In genomic region chr2:179571175-179571769, GRCm38 (mm10) we compare ENCODE assay signal across 11 mouse cellular contexts.
A peak's percentile ranks its signal among the peaks of the same experiment; 100 is the strongest.
DNase-seq lines count a peak whose midpoint lies in the region; ATAC-seq and TF ChIP-seq lines count a peak whose summit lies in the region.
"Had no signal": no experiment of that assay in that cellular context is flagged by ENCODE, and none has a peak within 500 bp of the region (broad histone marks: within the 10 kb centered on the region; RNA-seq: fewer than 3 reads in every experiment).

No protein-coding gene starts in this region.

- ATAC-seq in hindbrain, embryonic 12.5 days (ENCODE audit: low FRiP score): peak; percentile 72
- ATAC-seq in midbrain, postnatal 0 days (ENCODE audit: low FRiP score): no peak
- ATAC-seq in activated CD4-positive, CD25-positive, alpha-beta regulatory T cell, adult 4 months: no peak

- 63% methylated on average over 6 of the region's 6 CpGs for WGBS in cerebellum, adult 2 months
- WGBS in hindbrain, embryonic 12.5 days: 17% methylated on average over 6 of the region's 6 CpGs
- 26% methylated on average over 6 of the region's 6 CpGs for WGBS in midbrain, postnatal 0 days

- H3K4me2 ChIP-seq in hindbrain, embryonic 12.5 days (replicated peaks): no peak overlapping the region
- no peak overlapping the region for H3K4me2 ChIP-seq in midbrain, postnatal 0 days (ENCODE audit: low read depth, low read length, poor library complexity, severe bottlenecking)
- H3K4me2 ChIP-seq: kidney, embryonic 15.5 days had no signal

- no peak overlapping the region for H3K27ac ChIP-seq in cerebellum, adult 2 months (ENCODE audit: insufficient read depth, low read length)
- H3K27ac ChIP-seq in hindbrain, embryonic 12.5 days: no peak overlapping the region
- no peak overlapping the region for H3K27ac ChIP-seq in midbrain, postnatal 0 days (ENCODE audit: low read depth, low read length)
- H3K27ac ChIP-seq: kidney, embryonic 15.5 days had no signal

- H3K4me1 ChIP-seq in cerebellum, adult 2 months (ENCODE audit: control insufficient read depth, insufficient read depth, low read length): no peaks in the 10 kb centered on the region; the same call in 1 of the 2 replicates
- peaks cover 46% of the 10 kb centered on the region for H3K4me1 ChIP-seq in hindbrain, embryonic 12.5 days
- H3K4me1 ChIP-seq in midbrain, postnatal 0 days (ENCODE audit: insufficient read depth, low read length): 0 out of 2 replicates have a peak, but pooled peaks cover 3% of the 10 kb centered on the region

- no peaks in the 10 kb centered on the region for H3K36me3 ChIP-seq in hindbrain, embryonic 12.5 days
- H3K36me3 ChIP-seq in midbrain, postnatal 0 days (ENCODE audit: insufficient read depth, low read length): no peaks in the 10 kb centered on the region
- H3K36me3 ChIP-seq: kidney, embryonic 15.5 days had no signal

- DNase-seq in cerebellum, adult 2 months: no peak
- DNase-seq in cerebellum, adult 18-20 months: no peak
- peak; percentile 25 for DNase-seq in brain, adult 2 months (ENCODE audit: low read depth, low spot score)
- peak; percentile 49 for DNase-seq in midbrain, postnatal 0 days (ENCODE audit: low spot score)
- DNase-seq in cerebellum, adult 9-11 months: no peak
- no peak for DNase-seq in layer of hippocampus, adult 9-11 months
- DNase-seq: liver, postnatal 0 days; thymus, postnatal 25 days had no signal

- H3K9ac ChIP-seq in hindbrain, embryonic 12.5 days: no peak overlapping the region
- H3K9ac ChIP-seq in midbrain, postnatal 0 days (replicated peaks; ENCODE audit: low read length, poor library complexity, severe bottlenecking): no peak overlapping the region
- H3K9ac ChIP-seq: kidney, embryonic 15.5 days; liver, postnatal 0 days had no signal

- H3K27me3 ChIP-seq in cerebellum, adult 2 months (ENCODE audit: control insufficient read depth, insufficient read depth, low read length): no peaks in the 10 kb centered on the region
- H3K27me3 ChIP-seq in hindbrain, embryonic 12.5 days: no peaks in the 10 kb centered on the region
- no peaks in the 10 kb centered on the region for H3K27me3 ChIP-seq in midbrain, postnatal 0 days (ENCODE audit: insufficient read depth, low read length)
- H3K27me3 ChIP-seq: kidney, embryonic 15.5 days had no signal

- no peaks in the 10 kb centered on the region for H3K9me3 ChIP-seq in hindbrain, embryonic 12.5 days (replicated peaks)
- no peaks in the 10 kb centered on the region for H3K9me3 ChIP-seq in midbrain, postnatal 0 days (ENCODE audit: low read length)
- H3K9me3 ChIP-seq: kidney, embryonic 15.5 days had no signal

- TF ChIP-seq POLR2A in cerebellum, adult 2 months (IDR thresholded peaks at IDR 0.05; ENCODE audit: borderline replicate concordance, insufficient read depth, low read length): no peak

- peak; percentile 5; the same call in 1 of the 2 replicates for TF ChIP-seq CTCF in cerebellum, adult 2 months (IDR thresholded peaks at IDR 0.05; ENCODE audit: borderline replicate concordance, insufficient read depth, low read depth, low read length)
- peak; percentile 42 for TF ChIP-seq CTCF in midbrain, postnatal 0 days (IDR thresholded peaks at IDR 0.05)

- no peak overlapping the region for H3K4me3 ChIP-seq in cerebellum, adult 2 months (replicated peaks; ENCODE audit: insufficient read depth, low read depth, low read length)
- no peak overlapping the region for H3K4me3 ChIP-seq in hindbrain, embryonic 12.5 days
- no peak overlapping the region for H3K4me3 ChIP-seq in midbrain, postnatal 0 days (ENCODE audit: low read depth, low read length)
- H3K4me3 ChIP-seq: kidney, embryonic 15.5 days had no signal

Comparison
In these comparisons a context has a peak if more than half of its experiments do, and no peak if none do; other contexts are left out.
1. DNase-seq: peak in brain, adult 2 months (single experiment) and midbrain, postnatal 0 days (single experiment); none in cerebellum, adult 2 months (0 of 2), cerebellum, adult 18-20 months (0 of 2), cerebellum, adult 9-11 months (single experiment) and layer of hippocampus, adult 9-11 months (single experiment).